Mouse (Mus musculus) ES-Bruce4 (cell line): ENCODE measurements around the gene Pitpnc1.

ENCODE experiments used
- CTCF ChIP-seq: IDR thresholded peaks from one replicate; pipeline ENCODE4 v1.8.1; 2011; ENCODE audit warnings: low read depth, low read length
- EP300 ChIP-seq: IDR thresholded peaks from 2 replicates; pipeline ENCODE4 v1.6.1; 2011; ENCODE audit warnings: low read depth, low read length; ENCODE audit not compliant: insufficient read depth
- POLR2A ChIP-seq: IDR thresholded peaks from one replicate; pipeline ENCODE4 v1.8.1; 2011; ENCODE audit warnings: low read length; ENCODE audit not compliant: insufficient read depth

DNA sequence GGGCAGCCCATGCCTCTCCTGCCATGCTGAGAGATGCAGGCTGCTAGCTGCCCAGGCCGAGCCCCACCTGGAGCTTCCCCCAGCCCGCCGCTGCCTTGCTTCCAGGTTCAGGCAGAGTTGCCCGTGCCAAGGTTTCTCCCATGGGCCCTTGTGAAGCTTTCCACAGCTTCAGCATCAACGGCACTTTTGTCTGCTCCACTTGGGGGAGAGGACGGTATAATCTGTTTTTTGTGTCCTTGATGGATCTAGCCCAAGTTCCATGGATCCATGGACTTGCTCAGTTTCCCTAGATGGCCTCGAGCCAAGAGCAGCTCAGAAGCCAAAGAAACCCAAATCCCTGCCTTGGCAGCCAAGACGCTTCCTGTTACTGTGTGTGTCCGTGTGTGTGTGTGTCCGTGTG, 42.5 kb upstream of the Pitpnc1 start:
- TF ChIP-seq POLR2A (no peak), CTCF (no peak), EP300 (no peak)
